Mouse (Mus musculus) adrenal gland, postnatal 4 days (tissue): ENCODE data around the gene 1700029F12Rik. TPM values are rescaled to one million over a fixed set of nuclear protein-coding genes. Genes with fewer than 3 reads are reported as not detected.

Experiments
- DNase-seq, 2 experiments: peaks; one replicate each; pipeline ENCODE4 v3.0.0; 2021 to 2022; ENCODE audit warnings: low spot score in 2 of 2, mixed read lengths in 2 of 2
- total RNA-seq, 2 experiments: library from RNA; stranded (reverse); gene quantifications; 2 replicates each; pipeline ENCODE4 v1.2.3; 2021

The 1700029F12Rik gene
- total RNA-seq, 2 experiments from 2014 or later, result 0.36 TPM; not detected in 1

DNA sequence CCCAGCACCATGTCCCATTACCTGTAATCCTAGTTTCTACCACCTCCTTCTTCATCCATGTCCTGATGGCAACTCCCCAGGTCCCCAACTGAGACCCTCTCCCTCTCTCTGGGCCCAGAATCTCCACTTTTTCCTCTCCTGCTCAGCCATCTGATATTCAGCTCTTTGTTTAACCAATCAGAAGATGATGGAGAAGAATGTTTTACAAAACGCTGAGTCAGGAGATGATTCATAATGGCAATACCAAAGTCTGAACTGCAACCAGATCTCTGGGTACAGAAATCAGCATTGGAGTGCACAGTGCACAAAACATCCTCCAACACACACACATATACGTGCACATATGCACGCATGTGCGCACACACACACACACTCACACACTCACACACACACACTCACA is 60.8 kb downstream of the 1700029F12Rik start:
- no peak for DNase-seq

Other genes starting within 250 kb of the 1700029F12Rik start
- gene Gcnt4, start 109.7 kb downstream of the 1700029F12Rik start, total RNA-seq, result 1 to 10 TPM; 1.2 to 1.3 TPM
- gene Fam169a, start 32.9 kb upstream of the 1700029F12Rik start, total RNA-seq, result 10 to 100 TPM in 1 of 2 experiments, 1 to 10 TPM in 1; 10.0 to 10.4 TPM
- gene Gm6169, start 64.9 kb upstream of the 1700029F12Rik start, total RNA-seq, result 10 to 100 TPM in 1 of 2 experiments, 1 to 10 TPM in 1; 2.1 to 26.4 TPM
- 10 to 100 TPM; 30.9 to 33.9 TPM for gene Gfm2, start 103.6 kb upstream of the 1700029F12Rik start, total RNA-seq
- gene Nsa2, start 103.6 kb upstream of the 1700029F12Rik start, total RNA-seq, result 100 to 1,000 TPM; 104 to 107 TPM
- gene Hexb, start 164.0 kb upstream of the 1700029F12Rik start, total RNA-seq, result 10 to 100 TPM; 30.8 to 38.7 TPM
- 10 to 100 TPM; 12.8 to 12.9 TPM for gene Enc1, start 206.7 kb upstream of the 1700029F12Rik start, total RNA-seq